Mouse (Mus musculus) spleen, adult 2 months (tissue): ENCODE data around the gene Glcci1. TPM values are rescaled to one million over a fixed set of nuclear protein-coding genes. Genes with fewer than 3 reads are reported as not detected.

Source experiments
- DNase-seq, 2 experiments: peaks; one replicate each; pipeline versions ENCODE4 v3.0.0 to v3.0.0-alpha.2; 2012 to 2021; ENCODE audit warnings: low spot score in 2 of 2, low read depth in 1 of 2
- H3K27ac ChIP-seq: fragments of 200-500 bp; 2 replicates; pipeline ENCODE4 v1.5.1; 2012; ENCODE audit warnings: low read length, inconsistent platforms; ENCODE audit not compliant: insufficient read depth
- H3K27me3 ChIP-seq: fragments of 200-500 bp; 2 replicates; pipeline ENCODE4 v1.6.1; 2012; ENCODE audit warnings: mild to moderate bottlenecking, moderate library complexity, low read length, inconsistent platforms; ENCODE audit not compliant: control insufficient read depth, insufficient read depth
- H3K36me3 ChIP-seq: fragments of 200-500 bp; 2 replicates; pipeline ENCODE4 v1.6.1; 2012; ENCODE audit warnings: mild to moderate bottlenecking, low read length, inconsistent platforms; ENCODE audit not compliant: control insufficient read depth, insufficient read depth
- H3K4me1 ChIP-seq: fragments of 200-500 bp; 2 replicates; pipeline ENCODE4 v1.6.1; 2011; ENCODE audit warnings: inconsistent platforms; ENCODE audit not compliant: control insufficient read depth, insufficient read depth, insufficient read length
- H3K4me3 ChIP-seq: fragments of 200-500 bp; 2 replicates; pipeline ENCODE4 v1.5.1; 2011; ENCODE audit warnings: mild to moderate bottlenecking, inconsistent platforms; ENCODE audit not compliant: insufficient read depth, insufficient read length; ENCODE audit errors: extremely low read depth
- CTCF ChIP-seq: fragments of 200-500 bp; IDR thresholded peaks from 2 replicates; pipeline ENCODE4 v1.5.1; 2011; ENCODE audit warnings: mild to moderate bottlenecking, inconsistent platforms; ENCODE audit not compliant: insufficient read depth, insufficient read length, insufficient replicate concordance; ENCODE audit errors: extremely low read depth
- POLR2A ChIP-seq: fragments of 200-500 bp; IDR thresholded peaks from 2 replicates; pipeline ENCODE4 v1.6.1; 2011; ENCODE audit warnings: low read depth, low read length, inconsistent platforms
- WGBS: fragments of 180-500 bp; shearing (Covaris S2); methylation state at CpG from one replicate; pipeline ENCODE4 v1.1.7; 2018; 5-methylcytosine and 5-hydroxymethylcytosine counted together
- polyA plus RNA-seq: library from polyadenylated mRNA; depleted of rRNA; stranded (reverse); fragments of >200 nt; gene quantifications from 2 replicates; pipeline ENCODE4 v1.2.3, GENCODE M21; 2012; rRNA removed

Gene Glcci1
- polyA plus RNA-seq, result 11.2 and 14.0 TPM in 2 replicates

DNA sequence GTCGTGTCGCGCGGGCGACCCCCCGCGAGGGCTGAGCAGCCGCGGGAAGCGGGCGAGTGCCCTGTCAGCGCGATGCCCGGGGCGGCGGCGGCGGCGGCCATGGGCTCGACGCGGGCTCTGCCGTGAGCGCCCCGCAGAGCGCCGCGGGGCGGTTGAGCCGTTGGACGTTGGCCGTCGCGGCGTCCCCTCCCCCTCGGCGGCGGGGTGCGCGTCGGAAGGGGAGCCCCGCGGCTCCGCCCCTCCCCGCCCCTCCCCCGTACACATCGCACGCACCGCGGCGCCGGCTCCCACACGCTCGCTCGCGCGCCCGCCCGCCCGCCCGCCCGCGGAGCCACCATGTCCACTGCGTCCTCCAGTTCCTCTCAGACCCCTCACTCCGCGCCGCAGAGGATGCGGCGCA lies at the start of gene Glcci1:
TSS of gene Glcci1 (plus strand) at position 50 of the 400 bp plus-strand sequence.
- Histone ChIP-seq H3K27ac (peak within 1 kb of the TSS; percentile 99), H3K27me3 (no peaks in the 10 kb centered on the region), H3K4me1 (peaks cover 8% of the 10 kb centered on the region), H3K36me3 (no peaks in the 10 kb centered on the region), H3K4me3 (peak within 1 kb of the TSS; percentile 83)
- DNase-seq, result peak in 1 of 2 experiments; percentile 68
- 0% methylated on average over 25 of the region's 69 CpGs for WGBS
- TF ChIP-seq POLR2A, result peak; percentile 5; the same call in 1 of the 2 replicates
- TF ChIP-seq CTCF, result no peak

DNA sequence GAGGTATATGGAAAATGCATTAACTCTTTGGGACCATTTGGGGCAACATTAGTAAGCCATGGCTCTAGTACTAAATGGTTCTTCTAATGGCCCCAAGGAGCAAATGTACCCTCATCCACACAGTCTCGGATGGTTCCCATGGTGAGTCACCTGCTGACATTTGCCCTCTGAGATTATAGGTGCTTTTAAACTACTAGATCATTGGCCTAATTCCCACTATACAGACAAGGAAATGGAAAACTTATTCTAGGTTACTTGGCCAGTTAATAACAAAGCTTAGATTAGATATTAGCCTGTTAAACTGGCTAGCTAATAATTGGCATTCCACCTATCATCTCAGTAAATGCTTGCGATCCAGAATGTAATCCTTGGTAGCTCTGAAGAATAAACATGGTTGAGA lies 47.0 kb upstream of the Glcci1 start:
- no peak for DNase-seq
- no peak overlapping the region for H3K4me3 ChIP-seq

DNA sequence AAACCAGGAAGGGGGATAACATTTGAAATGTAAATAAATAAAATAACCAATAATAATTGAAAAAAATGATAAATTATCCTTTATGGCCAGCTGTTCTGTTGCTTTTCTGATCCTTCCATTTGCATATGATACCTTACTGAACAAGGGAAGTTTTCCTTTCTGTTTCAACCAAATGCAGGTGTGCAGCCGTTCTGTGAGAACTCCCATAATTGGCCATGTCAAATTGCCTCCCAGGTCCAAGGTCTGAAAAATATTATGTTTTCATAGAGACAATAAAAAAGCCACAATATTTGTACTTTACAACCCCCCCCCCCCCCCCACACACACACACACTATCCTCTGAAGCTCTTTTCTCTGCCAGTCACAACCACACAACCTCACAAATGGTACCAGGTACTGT lies 44.0 kb upstream of the Glcci1 start:
- Histone ChIP-seq H3K27me3 (no peaks in the 10 kb centered on the region), H3K4me1 (peaks cover 3% of the 10 kb centered on the region; the same call in 1 of the 2 replicates), H3K36me3 (no peaks in the 10 kb centered on the region), H3K4me3 (no peak overlapping the region), H3K27ac (no peak overlapping the region)
- no peak for TF ChIP-seq POLR2A
- no peak for TF ChIP-seq CTCF
- 35% methylated on average over 1 of the region's 1 CpGs for WGBS
- DNase-seq, result no peak

More for the DNA sequence above, 47.0 kb upstream of the Glcci1 start:
- Histone ChIP-seq H3K27me3 (no peaks in the 10 kb centered on the region), H3K36me3 (no peaks in the 10 kb centered on the region), H3K27ac (no peak overlapping the region), H3K4me1 (peaks cover 3% of the 10 kb centered on the region; the same call in 1 of the 2 replicates)
- TF ChIP-seq CTCF, result no peak
- TF ChIP-seq POLR2A, result no peak
- 96% methylated on average over 2 of the region's 2 CpGs for whole genome bisulfite sequencing

DNA sequence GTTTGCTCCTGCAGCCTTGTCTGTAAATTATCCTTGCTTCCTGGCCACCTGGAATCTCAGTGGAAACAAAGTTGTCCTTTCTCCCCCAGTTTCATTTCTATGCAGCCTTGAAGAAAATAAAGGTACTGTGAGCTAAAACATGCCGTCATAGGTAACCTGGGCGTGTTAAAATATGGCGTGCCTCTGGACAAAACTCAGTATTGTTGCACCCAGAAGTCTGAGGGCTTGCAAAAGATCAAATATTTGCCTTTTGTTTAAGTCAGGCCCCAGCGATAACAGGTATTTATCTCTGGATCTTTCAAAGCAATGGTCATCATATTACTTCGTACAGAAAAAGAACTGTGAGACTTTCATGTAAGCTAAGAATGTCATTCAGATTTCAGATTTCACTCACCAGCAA lies 43.4 kb upstream of the Glcci1 start:
- no peaks in the 10 kb centered on the region for H3K27me3 ChIP-seq
- no peak overlapping the region for H3K4me3 ChIP-seq
- 94% methylated on average over 5 of the region's 5 CpGs for WGBS
- no peaks in the 10 kb centered on the region for H3K36me3 ChIP-seq
- peaks cover 3% of the 10 kb centered on the region; the same call in 1 of the 2 replicates for H3K4me1 ChIP-seq
- TF ChIP-seq CTCF (no peak), POLR2A (no peak)
- no peak overlapping the region for H3K27ac ChIP-seq
- DNase-seq, result no peak

DNA sequence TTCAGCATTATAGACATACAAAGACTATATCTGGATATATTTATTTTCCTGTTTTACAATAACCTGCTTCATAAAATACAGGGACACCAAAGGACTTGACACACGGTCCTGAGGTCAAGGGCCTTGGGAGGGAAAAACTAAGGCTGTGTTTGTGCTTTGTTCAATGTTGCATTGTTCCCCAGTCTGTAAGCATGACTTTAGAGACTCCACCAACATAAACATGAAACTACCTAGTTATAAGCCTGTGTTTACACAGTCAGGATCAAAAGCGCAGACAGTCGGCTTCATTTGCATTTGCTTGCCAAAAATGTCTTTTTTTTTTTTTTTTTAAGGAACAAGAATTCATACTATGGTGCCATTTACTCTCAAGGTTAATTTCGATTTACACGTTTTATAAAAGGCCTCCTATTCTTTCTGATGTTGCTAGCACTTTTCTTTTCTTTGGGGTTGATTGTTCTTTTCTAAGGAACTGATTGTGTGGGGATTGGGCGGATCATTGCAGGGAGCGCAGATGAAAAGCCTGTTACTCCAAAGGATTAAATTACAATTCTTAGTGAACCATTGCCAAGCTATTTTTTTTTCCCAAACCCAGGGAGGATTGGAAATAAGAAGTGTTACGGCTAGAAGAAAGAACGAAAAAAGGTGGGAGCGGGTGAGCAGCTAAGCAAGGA lies 41.6 kb upstream of the Glcci1 start:
- no peaks in the 10 kb centered on the region for H3K36me3 ChIP-seq
- H3K4me3 ChIP-seq, result no peak overlapping the region
- H3K27ac ChIP-seq, result no peak overlapping the region
- peaks cover 3% of the 10 kb centered on the region; the same call in 1 of the 2 replicates for H3K4me1 ChIP-seq
- 92% methylated on average over 10 of the region's 10 CpGs for WGBS
- no peak for DNase-seq
- no peaks in the 10 kb centered on the region for H3K27me3 ChIP-seq
- TF ChIP-seq POLR2A, result no peak
- no peak for TF ChIP-seq CTCF

DNA sequence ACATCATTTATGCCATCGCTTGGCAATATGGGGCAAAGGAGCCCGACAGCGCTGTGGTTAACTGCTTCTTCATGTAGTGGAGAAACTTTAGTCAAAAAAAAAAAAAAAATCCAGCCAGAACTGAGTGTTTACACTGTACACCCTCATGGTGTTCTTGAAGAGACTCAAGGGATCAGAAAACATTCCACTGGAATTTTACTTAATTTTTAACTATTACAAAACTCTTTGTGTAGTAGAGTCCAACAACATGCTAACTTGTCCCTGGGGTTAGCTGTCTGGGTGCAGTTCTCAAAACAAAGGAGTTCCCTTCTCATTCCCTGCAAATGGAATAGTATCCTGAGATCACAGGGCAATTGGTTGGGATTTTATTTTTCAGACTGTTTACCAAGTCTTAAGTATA lies 39.5 kb upstream of the Glcci1 start:
- no peak overlapping the region for H3K27ac ChIP-seq
- TF ChIP-seq CTCF (no peak), POLR2A (no peak)
- no peak overlapping the region for H3K4me3 ChIP-seq
- no peaks in the 10 kb centered on the region for H3K36me3 ChIP-seq
- DNase-seq, result no peak
- no peaks in the 10 kb centered on the region for H3K27me3 ChIP-seq
- WGBS, result 91% methylated on average over 3 of the region's 3 CpGs
- peaks cover 3% of the 10 kb centered on the region; the same call in 1 of the 2 replicates for H3K4me1 ChIP-seq

DNA sequence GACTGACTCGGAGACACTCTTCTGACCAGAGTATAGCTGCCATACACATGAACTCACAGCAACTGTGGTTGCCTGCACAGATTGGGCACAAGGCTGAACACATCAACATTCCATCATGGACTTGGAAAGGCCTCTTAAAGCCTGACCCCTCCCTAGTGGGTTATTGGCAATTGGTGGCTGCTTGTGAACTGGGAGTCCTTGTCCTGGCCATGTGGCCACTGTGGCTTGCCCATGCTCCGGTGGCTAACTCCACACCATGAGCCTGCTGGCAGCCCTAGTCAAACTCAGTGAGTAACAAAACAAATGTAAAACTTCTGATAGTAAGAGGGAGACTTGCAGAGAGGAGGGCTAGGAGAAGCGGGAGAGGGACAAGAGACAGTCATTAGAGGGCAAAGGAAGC lies 37.3 kb upstream of the Glcci1 start:
- DNase-seq, result no peak
- no peak overlapping the region for H3K4me3 ChIP-seq
- no peak for TF ChIP-seq CTCF
- TF ChIP-seq POLR2A, result no peak
- H3K36me3 ChIP-seq, result no peaks in the 10 kb centered on the region
- no peak overlapping the region for H3K27ac ChIP-seq
- WGBS, result 94% methylated on average over 3 of the region's 3 CpGs
- H3K4me1 ChIP-seq, result no peaks in the 10 kb centered on the region
- no peaks in the 10 kb centered on the region for H3K27me3 ChIP-seq
